Mouse (Mus musculus): ENCODE results near the gene Odf2. TPM values are rescaled to one million over a fixed set of nuclear protein-coding genes. Genes with fewer than 3 reads are reported as not detected.

Gene Odf2
- polyA plus RNA-seq, 1 experiment: 37.8 TPM

DNA sequence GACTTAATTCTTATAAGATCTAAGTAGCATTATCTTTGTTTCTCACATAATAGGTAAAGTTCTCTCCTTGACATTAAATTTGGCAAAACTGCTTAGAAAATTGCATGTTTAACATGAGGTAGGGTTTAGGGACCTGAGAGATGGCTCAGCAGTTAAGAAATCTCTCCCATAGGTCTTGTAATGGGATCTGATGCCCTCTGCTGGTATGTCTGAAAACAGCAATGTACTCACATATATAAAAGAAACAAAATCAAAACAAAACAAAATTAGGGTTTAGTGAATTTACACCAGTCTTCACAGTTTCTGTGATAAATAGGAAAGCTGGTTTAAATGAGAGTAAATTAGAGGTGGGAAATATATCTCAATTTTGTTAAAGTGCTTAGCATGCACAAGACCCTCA lies 88.3 kb downstream of the Odf2 start:
- H3K36me3 ChIP-seq (ENCODE audit: control insufficient read depth, insufficient read depth): peaks cover 51% of the 10 kb centered on the region
- peaks cover 58% of the 10 kb centered on the region for H3K79me2 ChIP-seq (ENCODE audit: control insufficient read depth, insufficient read depth)
- no peak overlapping the region for H3K4me3 ChIP-seq
- H3K4me2 ChIP-seq (ENCODE audit: low read depth): no peak overlapping the region
- H3ac ChIP-seq (ENCODE audit: control insufficient read depth, insufficient read length): no peak overlapping the region
- H3K27me3 ChIP-seq (ENCODE audit: control insufficient read depth, insufficient read depth, insufficient read length): no peaks in the 10 kb centered on the region
- TF ChIP-seq MYOG (IDR thresholded peaks at IDR 0.05; ENCODE audit: control insufficient read depth in 1 of 3, insufficient read depth in 1 of 3, insufficient read length in 2 of 3, low read depth in 2 of 3): no peak
- no peak for TF ChIP-seq REST (IDR thresholded peaks at IDR 0.05; ENCODE audit: insufficient read depth, insufficient read length)
- TF ChIP-seq POLR2AphosphoS2 (IDR thresholded peaks at IDR 0.05; ENCODE audit: insufficient read length, low read depth): no peak
- TF ChIP-seq TCF3 (IDR thresholded peaks at IDR 0.05; ENCODE audit: insufficient read length, low read depth): no peak
- no peak for TF ChIP-seq CEBPB (IDR thresholded peaks at IDR 0.05; ENCODE audit: insufficient read depth, poor library complexity, severe bottlenecking)
- TF ChIP-seq TCF12 (IDR thresholded peaks at IDR 0.05; ENCODE audit: insufficient read depth, poor library complexity, severe bottlenecking): no peak
- no peak for TF ChIP-seq POLR2A (IDR thresholded peaks at IDR 0.05; ENCODE audit: insufficient read length, low read depth)
- TF ChIP-seq USF1 (IDR thresholded peaks at IDR 0.05; ENCODE audit: low read depth): no peak
- TF ChIP-seq E2F4 (IDR thresholded peaks at IDR 0.05; ENCODE audit: insufficient read depth): no peak
- TF ChIP-seq MYOD1 (IDR thresholded peaks at IDR 0.05; ENCODE audit: control insufficient read depth in 1 of 3, insufficient read length in 2 of 3, low read depth in 2 of 3): no peak
- no peak for TF ChIP-seq MAX (IDR thresholded peaks at IDR 0.05; ENCODE audit: low read depth)
- TF ChIP-seq SRF (IDR thresholded peaks at IDR 0.05; ENCODE audit: control insufficient read depth, insufficient read length, low read depth): no peak

DNA sequence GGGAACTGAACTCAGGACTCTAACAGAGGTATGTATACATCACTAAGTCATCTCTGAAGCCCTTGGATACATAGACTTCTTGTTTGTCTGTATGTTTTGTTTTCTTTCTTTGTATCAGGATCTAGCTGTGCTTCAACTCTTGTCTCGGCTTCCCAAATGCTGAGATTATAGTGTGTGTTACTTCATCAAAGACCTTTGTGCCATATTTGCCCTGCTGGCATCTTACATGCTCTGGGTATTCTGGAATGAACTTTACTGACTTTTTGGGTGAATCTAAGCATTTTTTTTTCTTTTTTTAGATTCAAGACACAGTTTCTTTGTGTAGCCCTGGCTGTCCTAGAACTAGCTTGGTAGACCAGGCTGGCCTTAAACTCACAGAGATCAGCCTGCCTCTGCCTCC lies 91.6 kb downstream of the Odf2 start:
- H3K79me2 ChIP-seq (ENCODE audit: control insufficient read depth, insufficient read depth): peaks cover 25% of the 10 kb centered on the region
- no peak overlapping the region for H3K4me2 ChIP-seq (ENCODE audit: low read depth)
- H3K4me3 ChIP-seq: no peak overlapping the region
- TF ChIP-seq MYOG (IDR thresholded peaks at IDR 0.05; ENCODE audit: control insufficient read depth in 1 of 3, insufficient read depth in 1 of 3, insufficient read length in 2 of 3, low read depth in 2 of 3) (no peak), TCF12 (IDR thresholded peaks at IDR 0.05; ENCODE audit: insufficient read depth, poor library complexity, severe bottlenecking) (no peak), POLR2A (IDR thresholded peaks at IDR 0.05; ENCODE audit: insufficient read length, low read depth) (no peak), REST (IDR thresholded peaks at IDR 0.05; ENCODE audit: insufficient read depth, insufficient read length) (no peak), CEBPB (IDR thresholded peaks at IDR 0.05; ENCODE audit: insufficient read depth, poor library complexity, severe bottlenecking) (no peak), POLR2AphosphoS2 (IDR thresholded peaks at IDR 0.05; ENCODE audit: insufficient read length, low read depth) (no peak), MAX (IDR thresholded peaks at IDR 0.05; ENCODE audit: low read depth) (no peak), TCF3 (IDR thresholded peaks at IDR 0.05; ENCODE audit: insufficient read length, low read depth) (no peak), USF1 (IDR thresholded peaks at IDR 0.05; ENCODE audit: low read depth) (no peak), MYOD1 (IDR thresholded peaks at IDR 0.05; ENCODE audit: control insufficient read depth in 1 of 3, insufficient read length in 2 of 3, low read depth in 2 of 3) (no peak), SRF (IDR thresholded peaks at IDR 0.05; ENCODE audit: control insufficient read depth, insufficient read length, low read depth) (no peak), E2F4 (IDR thresholded peaks at IDR 0.05; ENCODE audit: insufficient read depth) (no peak)
- no peak overlapping the region for H3ac ChIP-seq (ENCODE audit: control insufficient read depth, insufficient read length)
- no peaks in the 10 kb centered on the region for H3K27me3 ChIP-seq (ENCODE audit: control insufficient read depth, insufficient read depth, insufficient read length)
- peaks cover 83% of the 10 kb centered on the region for H3K36me3 ChIP-seq (ENCODE audit: control insufficient read depth, insufficient read depth)

Other genes starting within 250 kb of the Odf2 start
- gene Gm13420, start 137.5 kb upstream of the Odf2 start, polyA plus RNA-seq (2012; fragmentation: generic; extraction: Trizol): not detected
- not detected for gene Gm13547, start 129.9 kb upstream of the Odf2 start, polyA plus RNA-seq (2012; fragmentation: generic; extraction: Trizol)
- gene Coq4, start 101.7 kb upstream of the Odf2 start, polyA plus RNA-seq (2012; fragmentation: generic; extraction: Trizol): 24.4 TPM
- 46.6 TPM for gene Trub2, start 100.7 kb upstream of the Odf2 start, polyA plus RNA-seq (2012; fragmentation: generic; extraction: Trizol)
- 26.8 TPM for gene Slc27a4, start 86.6 kb upstream of the Odf2 start, polyA plus RNA-seq (2012; fragmentation: generic; extraction: Trizol)
- 43.8 TPM for gene Urm1, start 69.1 kb upstream of the Odf2 start, polyA plus RNA-seq (2012; fragmentation: generic; extraction: Trizol)
- gene Cercam, start 20.1 kb upstream of the Odf2 start, polyA plus RNA-seq (2012; fragmentation: generic; extraction: Trizol): 10.8 TPM
- 25.1 TPM for gene Gle1, start 46.2 kb downstream of the Odf2 start, polyA plus RNA-seq (2012; fragmentation: generic; extraction: Trizol)
- gene Sptan1, start 76.3 kb downstream of the Odf2 start, polyA plus RNA-seq (2012; fragmentation: generic; extraction: Trizol): 167 TPM
- gene Wdr34, start 159.7 kb downstream of the Odf2 start, polyA plus RNA-seq (2012; fragmentation: generic; extraction: Trizol): 21.6 TPM
- gene Set, start 168.2 kb downstream of the Odf2 start, polyA plus RNA-seq (2012; fragmentation: generic; extraction: Trizol): 118 TPM
- 4.3 TPM for gene Pkn3, start 188.5 kb downstream of the Odf2 start, polyA plus RNA-seq (2012; fragmentation: generic; extraction: Trizol)
- 20.8 TPM for gene Zdhhc12, start 204.4 kb downstream of the Odf2 start, polyA plus RNA-seq (2012; fragmentation: generic; extraction: Trizol)
- gene Zer1, start 235.4 kb downstream of the Odf2 start, polyA plus RNA-seq (2012; fragmentation: generic; extraction: Trizol): 13.1 TPM
- 25.8 TPM for gene Tbc1d13, start 244.5 kb downstream of the Odf2 start, polyA plus RNA-seq (2012; fragmentation: generic; extraction: Trizol)

Measured in myocyte (in vitro differentiated cells).